Mouse (Mus musculus) kidney, adult 2 months (tissue): ENCODE data around the gene Il1rap.

Experiments used
- CTCF ChIP-seq: fragments of 200-500 bp; conservative IDR thresholded peaks from 2 replicates; pipeline ENCODE4 v1.5.1; 2011; ENCODE audit warnings: low read depth, mild to moderate bottlenecking, control low read depth, low read length, moderate library complexity, mixed read lengths; ENCODE audit not compliant: insufficient read depth, insufficient read length
- POLR2A ChIP-seq: fragments of 200-500 bp; IDR thresholded peaks from one replicate; pipeline ENCODE4 v1.6.1; 2011; ENCODE audit warnings: low read depth, low read length, control low read depth

- no peak for TF ChIP-seq CTCF
- no peak for TF ChIP-seq POLR2A
Measured at GRCm38 (mm10) chr16:26775976-26776375, 194.5 kb downstream of the Il1rap start.
